Mouse (Mus musculus) spleen, adult 2 months (tissue): ENCODE measurements around the gene Agr3.

Source experiments
- CTCF ChIP-seq: fragments of 200-500 bp; IDR thresholded peaks from 2 replicates; pipeline ENCODE4 v1.5.1; 2011; ENCODE audit warnings: mild to moderate bottlenecking, inconsistent platforms; ENCODE audit not compliant: insufficient read depth, insufficient read length, insufficient replicate concordance; ENCODE audit errors: extremely low read depth
- POLR2A ChIP-seq: fragments of 200-500 bp; IDR thresholded peaks from 2 replicates; pipeline ENCODE4 v1.6.1; 2011; ENCODE audit warnings: low read depth, low read length, inconsistent platforms

- TF ChIP-seq CTCF (no peak), POLR2A (no peak)
These were observed 7.4 kb downstream of the Agr3 start for GRCm38 (mm10) chr12:35932816-35933215.
